ENCODE assay signal across 19 mouse cellular contexts in genomic region chr5:134147194-134147753, GRCm38 (mm10). TPM values are rescaled to one million over a fixed set of nuclear protein-coding genes. Genes with fewer than 3 reads are reported as not detected.
DNase-seq lines count a peak whose midpoint lies in the region; ATAC-seq lines count a peak whose summit lies in the region.
"Had no signal": no experiment of that assay in that cellular context is flagged by ENCODE, and none has a peak within 500 bp of the region (broad histone marks: within the 10 kb centered on the region; RNA-seq: fewer than 3 reads in every experiment).

No protein-coding gene starts in this region.

- no peak overlapping the region for H3K4me3 ChIP-seq in heart, embryonic 13.5 days
- no peak overlapping the region for H3K4me3 ChIP-seq in midbrain, embryonic 13.5 days (replicated peaks)
- H3K4me3 ChIP-seq: embryonic facial prominence, embryonic 15.5 days; forebrain, embryonic 12.5 days; hindbrain, embryonic 13.5 days; intestine, embryonic 15.5 days; kidney, embryonic 15.5 days; neural tube, embryonic 15.5 days had no signal

- WGBS in heart, embryonic 13.5 days, result 59% methylated on average over 10 of the region's 10 CpGs
- 88% methylated on average over 10 of the region's 10 CpGs for WGBS in midbrain, embryonic 13.5 days

- H3K27me3 ChIP-seq in heart, embryonic 13.5 days (replicated peaks), result no peaks in the 10 kb centered on the region
- no peaks in the 10 kb centered on the region for H3K27me3 ChIP-seq in midbrain, embryonic 13.5 days
- H3K27me3 ChIP-seq: embryonic facial prominence, embryonic 15.5 days; forebrain, embryonic 12.5 days; hindbrain, embryonic 13.5 days; intestine, embryonic 15.5 days; kidney, embryonic 15.5 days; neural tube, embryonic 15.5 days had no signal

- H3K9ac ChIP-seq in heart, embryonic 13.5 days, result 0 out of 2 replicates have a peak overlapping the region, but pooled peaks have one; percentile 21
- no peak overlapping the region for H3K9ac ChIP-seq in midbrain, embryonic 13.5 days (replicated peaks)
- H3K9ac ChIP-seq: embryonic facial prominence, embryonic 15.5 days; forebrain, embryonic 12.5 days; hindbrain, embryonic 13.5 days; intestine, embryonic 15.5 days; kidney, embryonic 15.5 days; neural tube, embryonic 15.5 days had no signal

- peaks cover 65% of the 10 kb centered on the region for H3K36me3 ChIP-seq in heart, embryonic 13.5 days
- H3K36me3 ChIP-seq in midbrain, embryonic 13.5 days, result peaks cover 73% of the 10 kb centered on the region

- no peak overlapping the region for H3K4me2 ChIP-seq in heart, embryonic 13.5 days
- no peak overlapping the region for H3K4me2 ChIP-seq in midbrain, embryonic 13.5 days (replicated peaks)
- H3K4me2 ChIP-seq: embryonic facial prominence, embryonic 15.5 days; forebrain, embryonic 12.5 days; hindbrain, embryonic 13.5 days; intestine, embryonic 15.5 days; kidney, embryonic 15.5 days; midbrain, embryonic 11.5 days; neural tube, embryonic 15.5 days had no signal

- no peak for DNase-seq in heart, adult 9 months (ENCODE audit: low spot score in 2 of 2)
- DNase-seq in MN1 (ENCODE audit: low spot score), result peak; percentile 67
- peak; percentile 54 for DNase-seq in fibroblast of lung, adult 2 months (ENCODE audit: low read depth)
- peak; percentile 22 for DNase-seq in lung, postnatal 14 days
- no peak for DNase-seq in left cerebral cortex, adult 9 months (ENCODE audit: low spot score in 2 of 2)
- DNase-seq in spleen, adult 12 weeks (ENCODE audit: low spot score), result no peak
- DNase-seq: cerebellum, adult 9-10 months; left cerebral cortex, postnatal 4 days; retina, postnatal 1 day had no signal

- H3K27ac ChIP-seq in heart, embryonic 13.5 days (replicated peaks), result peak overlapping the region; percentile 40; the same call in 1 of the 2 replicates
- no peak overlapping the region for H3K27ac ChIP-seq in midbrain, embryonic 13.5 days
- H3K27ac ChIP-seq: embryonic facial prominence, embryonic 15.5 days; forebrain, embryonic 12.5 days; hindbrain, embryonic 13.5 days; intestine, embryonic 15.5 days; kidney, embryonic 15.5 days; macrophage; neural tube, embryonic 15.5 days had no signal

- H3K9me3 ChIP-seq in heart, embryonic 13.5 days, result 0 out of 2 replicates have a peak, but pooled peaks cover 2% of the 10 kb centered on the region
- no peaks in the 10 kb centered on the region for H3K9me3 ChIP-seq in midbrain, embryonic 13.5 days
- H3K9me3 ChIP-seq: embryonic facial prominence, embryonic 15.5 days; forebrain, embryonic 12.5 days; intestine, embryonic 15.5 days; kidney, embryonic 15.5 days; neural tube, embryonic 15.5 days had no signal

- H3K4me1 ChIP-seq in heart, embryonic 13.5 days, result peaks cover 11% of the 10 kb centered on the region
- no peaks in the 10 kb centered on the region for H3K4me1 ChIP-seq in midbrain, embryonic 13.5 days (replicated peaks)
- H3K4me1 ChIP-seq: embryonic facial prominence, embryonic 15.5 days; forebrain, embryonic 12.5 days; hindbrain, embryonic 13.5 days; intestine, embryonic 15.5 days; neural tube, embryonic 15.5 days had no signal

- ATAC-seq in heart, embryonic 13.5 days (ENCODE audit: extremely low read depth, insufficient number of reproducible peaks, low FRiP score, low TSS enrichment), result no peak
- ATAC-seq in midbrain, embryonic 13.5 days, result no peak
- ATAC-seq: intestine, embryonic 15.5 days had no signal

RNA-seq across cellular contexts. Expression of gene Rcc1l, which starts 29.3 kb away (rescaled TPM):
- 24.3 and 25.4 TPM in 2 replicates for polyA plus RNA-seq in heart, embryonic 13.5 days (2015; fragmentation: Nextera tagmentation; extraction: Ambion mirVana)
- 18.4 and 20.8 TPM in 2 replicates for polyA plus RNA-seq in midbrain, embryonic 13.5 days (2015; fragmentation: Nextera tagmentation; extraction: Ambion mirVana)

RNA-seq across cellular contexts. Expression of gene Gtf2ird2, which starts 36.5 kb away (rescaled TPM):
- 5.8 and 6.3 TPM in 2 replicates for polyA plus RNA-seq in heart, embryonic 13.5 days (2015; fragmentation: Nextera tagmentation; extraction: Ambion mirVana)
- 15.1 and 15.7 TPM in 2 replicates for polyA plus RNA-seq in midbrain, embryonic 13.5 days (2015; fragmentation: Nextera tagmentation; extraction: Ambion mirVana)

RNA-seq across cellular contexts. Expression of gene Castor2, which starts 47.8 kb away (rescaled TPM):
- 5.3 and 6.4 TPM in 2 replicates for polyA plus RNA-seq in heart, embryonic 13.5 days (2015; fragmentation: Nextera tagmentation; extraction: Ambion mirVana)
- polyA plus RNA-seq in midbrain, embryonic 13.5 days (2015; fragmentation: Nextera tagmentation; extraction: Ambion mirVana), result 25.8 and 27.2 TPM in 2 replicates

Comparison
In these comparisons a context has a peak if more than half of its experiments do, and no peak if none do; other contexts are left out.
1. DNase-seq: peak in MN1 (single experiment), fibroblast of lung, adult 2 months (single experiment) and lung, postnatal 14 days (single experiment); none in heart, adult 9 months (0 of 2), left cerebral cortex, adult 9 months (0 of 2) and spleen, adult 12 weeks (single experiment).